Mouse (Mus musculus): Measurements from ENCODE around the gene Gm47791. TPM values are rescaled to one million over a fixed set of nuclear protein-coding genes. Genes with fewer than 3 reads are reported as not detected.

The Gm47791 gene
- total and polyA plus RNA-seq, 3 experiments, result not detected

DNA sequence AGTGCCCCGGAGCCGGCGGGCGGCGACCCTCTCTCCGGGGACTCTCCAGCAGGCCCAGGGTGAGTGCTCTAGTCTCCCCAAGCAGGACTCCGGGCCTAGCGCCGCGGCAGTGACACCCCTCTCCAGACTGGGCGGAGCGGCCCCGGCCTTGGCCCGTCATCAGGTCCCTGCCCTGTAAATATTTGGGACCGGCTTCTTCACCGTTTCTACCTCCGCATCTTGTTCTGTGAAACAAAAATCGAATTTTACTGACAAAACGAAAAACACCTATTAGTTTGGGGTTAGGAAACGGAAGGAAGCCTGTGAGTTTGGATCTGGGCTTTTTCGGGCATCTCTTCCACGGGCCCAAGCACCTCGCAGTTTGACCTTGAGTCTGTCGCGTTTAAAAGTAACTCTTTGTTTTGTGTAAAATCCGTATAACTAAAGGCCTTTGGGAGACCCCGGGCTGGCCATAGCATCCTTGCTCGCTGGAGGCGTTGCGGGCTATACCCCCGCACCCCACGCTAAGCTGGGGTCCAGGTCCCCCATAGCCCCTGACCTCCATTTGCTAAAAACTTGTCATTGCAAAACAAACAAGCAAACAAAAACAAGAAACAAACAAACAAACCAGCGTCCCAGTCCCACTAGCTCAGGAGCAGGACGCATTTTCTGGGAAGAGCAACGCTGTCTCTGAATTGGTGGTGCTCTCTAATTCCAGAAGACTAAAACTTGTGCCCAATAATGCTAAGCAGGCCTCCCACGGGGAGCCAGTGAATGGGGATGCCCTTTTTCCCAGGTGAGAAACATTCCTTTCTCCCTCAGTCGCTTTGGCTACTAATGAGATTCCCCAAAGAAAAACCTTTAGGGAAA lies 45.8 kb downstream of the Gm47791 start:
- peak; percentile 84 for DNase-seq (ENCODE audit: low spot score)

GRCm38 (mm10) chr1:82724339-82725025 lies 46.6 kb downstream of the Gm47791 start, which contains the start of gene Mff:
Gene Mff (plus strand): TSS chr1:82724890.
- Histone ChIP-seq H3K4me1 (ENCODE audit: insufficient read depth, low read depth, low read length) (peaks cover 37% of the 10 kb centered on the region), H3K9me3 (replicated peaks) (no peaks in the 10 kb centered on the region), H3K4me3 (ENCODE audit: low read depth, low read length) (peak within 1 kb of the TSS; percentile 79), H3K36me3 (replicated peaks) (peaks cover 24% of the 10 kb centered on the region), H3K27me3 (ENCODE audit: insufficient read depth, low read length) (no peaks in the 10 kb centered on the region)
- ATAC-seq (ENCODE audit: extremely low read depth, insufficient number of reproducible peaks, low FRiP score, poor library complexity, severe bottlenecking), result peak; percentile 83
- DNase-seq (ENCODE audit: low spot score), result peak; percentile 72
- TF ChIP-seq GATA1 (IDR thresholded peaks at IDR 0.05; ENCODE audit: borderline replicate concordance, low read length) (no peak), CTCF (IDR thresholded peaks at IDR 0.05; ENCODE audit: low read depth, low read length) (no peak), POLR2AphosphoS5 (IDR thresholded peaks at IDR 0.05; ENCODE audit: insufficient replicate concordance, low read depth, low read length) (no peak), TAL1 (conservative IDR thresholded peaks at IDR 0.05; ENCODE audit: low read depth, low read length) (no peak), GATA2 (IDR thresholded peaks at IDR 0.05; ENCODE audit: borderline replicate concordance, low read depth, low read length) (no peak)

More for the DNA sequence above, 45.8 kb downstream of the Gm47791 start:
- peak overlapping the region; percentile 79 for H3K4me3 ChIP-seq (ENCODE audit: low read depth, low read length)
- peaks cover 32% of the 10 kb centered on the region for H3K36me3 ChIP-seq (replicated peaks)
- H3K27me3 ChIP-seq (ENCODE audit: insufficient read depth, low read length), result no peaks in the 10 kb centered on the region
- H3K4me1 ChIP-seq (ENCODE audit: insufficient read depth, low read depth, low read length), result peaks cover 34% of the 10 kb centered on the region
- no peak for TF ChIP-seq GATA2 (IDR thresholded peaks at IDR 0.05; ENCODE audit: borderline replicate concordance, low read depth, low read length)
- TF ChIP-seq GATA1 (IDR thresholded peaks at IDR 0.05; ENCODE audit: borderline replicate concordance, low read length), result no peak
- TF ChIP-seq CTCF (IDR thresholded peaks at IDR 0.05; ENCODE audit: low read depth, low read length), result no peak
- no peak for TF ChIP-seq TAL1 (conservative IDR thresholded peaks at IDR 0.05; ENCODE audit: low read depth, low read length)
- TF ChIP-seq POLR2AphosphoS5 (IDR thresholded peaks at IDR 0.05; ENCODE audit: insufficient replicate concordance, low read depth, low read length), result no peak
- H3K9me3 ChIP-seq (replicated peaks), result no peaks in the 10 kb centered on the region
- ATAC-seq (ENCODE audit: extremely low read depth, insufficient number of reproducible peaks, low FRiP score, poor library complexity, severe bottlenecking), result peak; percentile 61

Other genes with a start within 250 kb of the Gm47791 start
- not detected in 2 replicates for gene Col4a4, start 184.4 kb downstream of the Gm47791 start, total RNA-seq (2014; fragmentation: Nextera tagmentation)
- under 0.01 and 0.27 TPM in 2 replicates for gene Col4a4, start 184.4 kb downstream of the Gm47791 start, total RNA-seq (2017)
- gene Col4a4, start 184.4 kb downstream of the Gm47791 start, polyA plus RNA-seq (2012), result not detected in 2 replicates
- 20.7 and 21.2 TPM in 2 replicates for gene Col4a3, start 184.3 kb downstream of the Gm47791 start, total RNA-seq (2014; fragmentation: Nextera tagmentation)
- 5.3 and 6.1 TPM in 2 replicates for gene Col4a3, start 184.3 kb downstream of the Gm47791 start, total RNA-seq (2017)
- gene Col4a3, start 184.3 kb downstream of the Gm47791 start, polyA plus RNA-seq (2012), result 6.4 and 6.6 TPM in 2 replicates
- 552 and 575 TPM in 2 replicates for gene Mff, start 46.4 kb downstream of the Gm47791 start, total RNA-seq (2014; fragmentation: Nextera tagmentation)
- gene Mff, start 46.4 kb downstream of the Gm47791 start, total RNA-seq (2017), result 387 and 411 TPM in 2 replicates
- 366 and 539 TPM in 2 replicates for gene Mff, start 46.4 kb downstream of the Gm47791 start, polyA plus RNA-seq (2012)
- gene Tm4sf20, start 2.8 kb downstream of the Gm47791 start, total RNA-seq (2014; fragmentation: Nextera tagmentation), result not detected in 2 replicates
- not detected in 2 replicates for gene Tm4sf20, start 2.8 kb downstream of the Gm47791 start, total RNA-seq (2017)
- not detected in 2 replicates for gene Tm4sf20, start 2.8 kb downstream of the Gm47791 start, polyA plus RNA-seq (2012)
- 303 and 306 TPM in 2 replicates for gene Agfg1, start 68.2 kb upstream of the Gm47791 start, total RNA-seq (2014; fragmentation: Nextera tagmentation)
- gene Agfg1, start 68.2 kb upstream of the Gm47791 start, total RNA-seq (2017), result 121 and 135 TPM in 2 replicates
- 30.4 and 32.1 TPM in 2 replicates for gene Agfg1, start 68.2 kb upstream of the Gm47791 start, polyA plus RNA-seq (2012)
- 1.9 and 2.3 TPM in 2 replicates for gene A030005L19Rik, start 142.1 kb upstream of the Gm47791 start, total RNA-seq (2014; fragmentation: Nextera tagmentation)
- 0.22 and 0.46 TPM in 2 replicates for gene A030005L19Rik, start 142.1 kb upstream of the Gm47791 start, total RNA-seq (2017)
- 0.07 and 0.24 TPM in 2 replicates for gene A030005L19Rik, start 142.1 kb upstream of the Gm47791 start, polyA plus RNA-seq (2012)
- gene A030014E15Rik, start 153.7 kb upstream of the Gm47791 start, total RNA-seq (2014; fragmentation: Nextera tagmentation), result 1.1 TPM in 1 of 2 replicates, not detected in the other
- 0.17 and 0.38 TPM in 2 replicates for gene A030014E15Rik, start 153.7 kb upstream of the Gm47791 start, total RNA-seq (2017)
- gene A030014E15Rik, start 153.7 kb upstream of the Gm47791 start, polyA plus RNA-seq (2012), result not detected in 2 replicates
- gene Gm6217, start 160.2 kb upstream of the Gm47791 start, total RNA-seq (2014; fragmentation: Nextera tagmentation), result not detected in 2 replicates
- gene Gm6217, start 160.2 kb upstream of the Gm47791 start, total RNA-seq (2017), result 0.33 TPM in 1 of 2 replicates, not detected in the other
- not detected in 2 replicates for gene Gm6217, start 160.2 kb upstream of the Gm47791 start, polyA plus RNA-seq (2012)
- not detected in 2 replicates for gene A030003K21Rik, start 172.1 kb upstream of the Gm47791 start, total RNA-seq (2014; fragmentation: Nextera tagmentation)
- gene A030003K21Rik, start 172.1 kb upstream of the Gm47791 start, total RNA-seq (2017), result not detected in 2 replicates
- not detected in 2 replicates for gene A030003K21Rik, start 172.1 kb upstream of the Gm47791 start, polyA plus RNA-seq (2012)
- gene Gm7544, start 184.8 kb upstream of the Gm47791 start, total RNA-seq (2014; fragmentation: Nextera tagmentation), result not detected in 2 replicates
- gene Gm7544, start 184.8 kb upstream of the Gm47791 start, total RNA-seq (2017), result 0.29 TPM in 1 of 2 replicates, not detected in the other
- gene Gm7544, start 184.8 kb upstream of the Gm47791 start, polyA plus RNA-seq (2012), result not detected in 2 replicates
- not detected in 2 replicates for gene Gm47955, start 189.0 kb upstream of the Gm47791 start, total RNA-seq (2014; fragmentation: Nextera tagmentation)
- gene Gm47955, start 189.0 kb upstream of the Gm47791 start, total RNA-seq (2017), result 0.27 TPM in 1 of 2 replicates, not detected in the other
- not detected in 2 replicates for gene Gm47955, start 189.0 kb upstream of the Gm47791 start, polyA plus RNA-seq (2012)
- not detected in 2 replicates for gene Gm47959, start 229.3 kb upstream of the Gm47791 start, total RNA-seq (2014; fragmentation: Nextera tagmentation)
- not detected in 2 replicates for gene Gm47959, start 229.3 kb upstream of the Gm47791 start, total RNA-seq (2017)
- gene Gm47959, start 229.3 kb upstream of the Gm47791 start, polyA plus RNA-seq (2012), result not detected in 2 replicates

Data from G1E (cell line).